ENCODE assay signal across 8 mouse cellular contexts in the genomic region with DNA sequence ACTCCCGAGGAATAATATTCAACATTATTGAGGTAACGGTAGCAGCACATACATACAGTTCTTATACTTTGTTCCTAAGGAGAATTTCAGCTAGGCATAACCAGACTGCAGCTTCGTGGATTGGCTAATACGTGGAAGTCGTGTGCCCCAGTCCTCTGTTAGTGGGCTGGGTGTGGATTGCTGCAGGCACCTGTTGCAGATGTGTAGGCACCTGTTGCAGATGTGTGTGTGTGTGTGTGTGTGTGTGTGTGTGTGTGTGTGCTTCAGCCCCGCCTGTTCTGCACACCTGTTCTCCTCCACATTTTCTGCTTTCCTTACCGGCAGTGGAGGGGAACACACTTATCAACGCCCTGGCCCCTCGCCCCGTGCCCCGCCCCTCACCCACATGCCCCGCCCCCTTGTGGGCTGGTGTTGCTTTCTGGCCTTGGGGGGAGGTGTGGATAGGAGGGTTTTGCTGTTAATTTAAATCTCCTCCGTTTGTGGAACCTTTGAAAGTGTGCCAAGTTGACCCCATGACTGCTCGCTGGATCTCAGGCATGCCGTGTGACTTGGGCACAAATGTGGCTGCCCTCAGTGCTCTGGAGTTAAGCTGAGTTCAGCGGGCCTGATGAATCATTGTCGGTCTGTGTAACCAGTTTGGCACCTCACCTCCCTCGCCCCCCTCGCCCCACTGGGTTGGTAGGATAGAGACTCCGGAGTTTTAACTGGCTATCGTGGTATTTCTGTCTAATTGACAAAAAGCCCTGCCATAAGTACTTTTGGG. TPM values are rescaled to one million over a fixed set of nuclear protein-coding genes. Genes with fewer than 3 reads are reported as not detected.
DNase-seq lines count a peak whose midpoint lies in the region; ATAC-seq and TF ChIP-seq lines count a peak whose summit lies in the region.

No protein-coding gene starts in this region.

- no peaks in the 10 kb centered on the region for H3K27me3 ChIP-seq in Patski
- no peaks in the 10 kb centered on the region for H3K27me3 ChIP-seq in limb, embryonic 12.5 days
- peaks cover 77% of the 10 kb centered on the region for H3K27me3 ChIP-seq in neural tube, embryonic 15.5 days (replicated peaks)

- H3K4me2 ChIP-seq in limb, embryonic 12.5 days = peak overlapping the region; percentile 44
- peak overlapping the region; percentile 30 for H3K4me2 ChIP-seq in neural tube, embryonic 15.5 days

- peak; percentile 24 for DNase-seq in layer of hippocampus, adult 11-12 months (ENCODE audit: low spot score)
- no peak for DNase-seq in layer of hippocampus, adult 2 months (ENCODE audit: low spot score in 2 of 2)
- peak; percentile 93 for DNase-seq in Patski (ENCODE audit: low read depth, low spot score)
- peak; percentile 42 for DNase-seq in heart, postnatal 4 days
- DNase-seq in cerebellum, adult 11 months = no peak
- no peak for DNase-seq in left cerebral cortex, adult 9 months (ENCODE audit: low spot score in 2 of 2)

- 13% methylated on average over 21 of the region's 21 CpGs for WGBS in limb, embryonic 12.5 days
- WGBS in neural tube, embryonic 15.5 days = 16% methylated on average over 21 of the region's 21 CpGs

- POLR2A ChIA-PET in Patski (lab: Charles Lee) = interaction anchor here (0.6 to 1.0 kb wide), 2 partner anchors 29 to 72 kb away, joined by 3 read pairs; no protein-coding TSS in a partner anchor

- no peaks in the 10 kb centered on the region for H3K36me3 ChIP-seq in limb, embryonic 12.5 days
- no peaks in the 10 kb centered on the region for H3K36me3 ChIP-seq in neural tube, embryonic 15.5 days

- H3K27ac ChIP-seq in layer of hippocampus, adult 2 months = no peak overlapping the region
- no peak overlapping the region for H3K27ac ChIP-seq in limb, embryonic 12.5 days
- no peak overlapping the region for H3K27ac ChIP-seq in neural tube, embryonic 15.5 days (replicated peaks)

- ATAC-seq in Patski = peak; percentile 90
- ATAC-seq in limb, embryonic 12.5 days (ENCODE audit: insufficient number of reproducible peaks, insufficient read depth, low FRiP score, low TSS enrichment, low read depth) = no peak; the same call in 1 of the 2 replicates
- ATAC-seq in neural tube, embryonic 15.5 days (ENCODE audit: low FRiP score) = no peak

- no peak for TF ChIP-seq CTCF in layer of hippocampus, adult 2 months (conservative IDR thresholded peaks at IDR 0.05)
- TF ChIP-seq CTCF in Patski (IDR thresholded peaks at IDR 0.05) = no peak

- CTCF ChIA-PET in Patski (lab: Charles Lee) = interaction anchor here (0.8 kb wide), 1 partner anchor 9 kb away, joined by 3 read pairs; no protein-coding TSS in a partner anchor

- in situ Hi-C loops in Patski (cut with MboI; ENCODE audit: low pct_unique_long_range_greater_than_20kb) = loop anchor here (5.0 kb wide), 1 partner anchor 65 kb away; no protein-coding TSS in a partner anchor

- no peak overlapping the region for H3K4me3 ChIP-seq in layer of hippocampus, adult 2 months
- peak overlapping the region; percentile 11; the same call in 1 of the 2 replicates for H3K4me3 ChIP-seq in limb, embryonic 12.5 days (replicated peaks)
- H3K4me3 ChIP-seq in neural tube, embryonic 15.5 days (replicated peaks) = no peak overlapping the region

- no peak overlapping the region; the same call in 1 of the 2 replicates for H3K9ac ChIP-seq in limb, embryonic 12.5 days (replicated peaks)
- no peak overlapping the region for H3K9ac ChIP-seq in neural tube, embryonic 15.5 days (replicated peaks)

- H3K9me3 ChIP-seq in limb, embryonic 12.5 days = no peaks in the 10 kb centered on the region
- H3K9me3 ChIP-seq in neural tube, embryonic 15.5 days (replicated peaks) = no peaks in the 10 kb centered on the region

- peaks cover 75% of the 10 kb centered on the region for H3K4me1 ChIP-seq in limb, embryonic 12.5 days (replicated peaks)
- H3K4me1 ChIP-seq in neural tube, embryonic 15.5 days = peaks cover 40% of the 10 kb centered on the region

RNA-seq across cellular contexts. Expression of gene Lhfpl2, which starts 4.9 kb away (rescaled TPM):
- total RNA-seq in layer of hippocampus, adult 2 months (2021) = 10 to 100 TPM; 25.1 to 26.5 TPM
- polyA plus RNA-seq in Patski (2021) = 33.0 TPM
- 10 to 100 TPM; 33.9 to 42.2 TPM for total RNA-seq in heart, postnatal 4 days (2021)
- 44.2 and 51.3 TPM in 2 replicates for polyA plus RNA-seq in limb, embryonic 12.5 days (2016; fragmentation: Nextera tagmentation; extraction: Ambion mirVana)
- 18.2 and 19.4 TPM in 2 replicates for polyA plus RNA-seq in neural tube, embryonic 15.5 days (2015; fragmentation: Nextera tagmentation; extraction: Ambion mirVana)

Comparison
In these comparisons a context has a peak if more than half of its experiments do, and no peak if none do; other contexts are left out.
1. DNase-seq: peak in layer of hippocampus, adult 11-12 months (single experiment), Patski (single experiment) and heart, postnatal 4 days (single experiment); none in layer of hippocampus, adult 2 months (0 of 2), cerebellum, adult 11 months (single experiment) and left cerebral cortex, adult 9 months (0 of 2).